Mouse (Mus musculus) spleen, postnatal 4 days (tissue): Measurements from ENCODE around the gene Nudt13.
A peak's percentile ranks its signal among the peaks of the same experiment; 100 is the strongest.

ENCODE experiments used
- DNase-seq, 2 experiments: peaks; one replicate each; pipeline ENCODE4 v3.0.0; 2022; ENCODE audit warnings: low spot score in 2 of 2

The Nudt13 gene

DNA sequence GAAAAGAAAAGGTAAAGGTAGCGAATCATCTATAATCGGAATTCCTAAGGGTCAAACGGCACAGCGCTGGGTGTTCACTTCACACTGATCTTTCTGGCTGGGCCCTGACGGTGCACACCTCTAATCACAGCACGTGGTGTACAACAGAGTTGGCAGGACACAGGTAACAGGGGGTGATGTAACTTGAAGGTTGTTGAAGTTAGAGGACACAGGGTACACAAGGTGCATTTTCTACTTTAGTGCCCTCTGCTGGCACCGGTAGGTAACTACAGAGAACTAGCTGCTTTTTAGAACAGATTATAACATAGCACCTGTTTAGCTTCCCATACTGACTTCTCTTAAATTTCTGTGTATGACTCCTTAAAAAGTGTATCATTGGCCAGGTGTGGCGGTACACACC, 45.7 kb downstream of the Nudt13 start:
- DNase-seq: peak; percentile 19 to 71

DNA sequence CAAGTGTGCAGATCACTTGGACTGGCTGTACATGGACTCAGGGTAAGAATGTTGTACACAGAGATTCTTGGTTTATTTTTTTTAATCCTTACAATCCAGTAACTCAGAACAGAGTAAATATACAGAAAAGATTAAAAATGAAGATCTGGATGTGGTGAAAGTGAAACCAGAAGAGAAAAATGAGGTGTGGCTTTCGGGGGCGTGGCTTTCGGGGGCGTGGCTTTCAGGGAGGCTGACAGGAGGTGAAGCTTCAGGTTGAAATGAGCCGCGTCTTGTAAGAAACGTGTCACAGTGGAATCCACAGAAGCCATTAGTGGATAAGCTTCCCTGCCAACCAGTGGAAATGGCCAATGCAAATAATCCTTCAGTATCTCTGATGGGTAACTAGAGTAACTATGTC, 46.4 kb downstream of the Nudt13 start:
- DNase-seq: peak; percentile 50 to 80

- DNase-seq: no peak
These were observed 51.4 kb downstream of the Nudt13 start for GRCm38 (mm10) chr14:20345885-20346284.

DNA sequence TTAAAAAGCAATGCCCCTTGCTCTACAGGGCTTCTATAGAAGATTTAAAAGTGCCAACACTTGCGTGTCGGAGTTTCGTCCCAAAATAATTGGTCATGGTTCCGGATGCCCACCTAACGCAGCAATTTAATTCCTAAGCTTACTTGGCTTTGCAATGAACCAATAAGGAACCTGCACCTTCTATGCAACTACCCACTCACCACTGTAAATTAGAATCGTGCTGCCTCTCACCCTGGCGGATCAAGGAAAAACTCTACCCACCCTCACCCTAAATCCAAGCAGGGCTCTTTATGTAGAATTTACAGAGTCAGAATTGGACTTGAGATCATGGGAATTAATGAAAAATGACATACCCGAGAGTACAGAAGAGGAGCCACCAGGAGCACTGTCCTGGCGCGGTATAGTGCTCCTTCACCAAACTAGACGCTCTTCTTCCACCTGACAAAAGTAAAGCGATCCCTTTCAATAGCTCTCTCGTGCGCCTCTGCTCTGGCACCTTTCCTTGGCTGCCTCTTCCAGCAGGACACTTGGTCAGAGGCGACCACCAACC, 53.0 kb downstream of the Nudt13 start:
- no peak for DNase-seq

GRCm38 (mm10) chr14:20347991-20348541, 53.6 kb downstream of the Nudt13 start, which contains the start of the genes Ecd and Fam149b:
Gene Ecd (minus strand): TSS chr14:20348121.
Gene Fam149b (plus strand): TSS chr14:20348162.
- DNase-seq: peak; percentile 92 to 95

DNA sequence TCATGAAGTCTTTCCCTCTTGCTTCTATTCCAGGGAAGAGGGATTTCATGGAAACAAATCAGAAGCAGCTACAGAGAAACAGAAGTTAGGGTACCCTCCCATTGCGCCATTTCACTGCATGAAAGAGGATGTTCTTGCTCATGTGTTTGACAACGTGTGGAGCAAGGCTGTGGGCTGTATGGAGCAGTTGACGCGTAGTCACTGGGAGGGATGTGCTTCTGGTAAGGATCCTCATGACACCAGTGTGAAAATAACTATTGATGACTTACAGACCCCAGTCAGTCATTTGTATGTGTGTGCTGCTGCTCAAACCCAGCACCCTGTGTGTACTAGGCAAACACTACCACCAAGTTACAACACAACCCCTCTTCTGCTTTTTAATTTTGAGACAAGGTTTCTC, 68.7 kb downstream of the Nudt13 start:
- DNase-seq: no peak
